Mouse (Mus musculus): ENCODE results near the gene Spsb1. TPM values are rescaled to one million over a fixed set of nuclear protein-coding genes. Genes with fewer than 3 reads are reported as not detected.

Spsb1 gene
- polyA plus RNA-seq, 2 experiments, result 0.23 to 0.46 TPM

- H3K4me1 ChIP-seq (replicated peaks; ENCODE audit: control insufficient read depth in 2 of 2, insufficient read depth in 2 of 2, low read length in 1 of 2), result no peaks in the 10 kb centered on the region
- no peak overlapping the region for H3K4me3 ChIP-seq (ENCODE audit: insufficient read depth in 1 of 2, low read depth in 2 of 2, low read length in 2 of 2)
- no peak overlapping the region for H3K4me2 ChIP-seq (ENCODE audit: low read depth)
- TF ChIP-seq CTCF (IDR thresholded peaks at IDR 0.05; ENCODE audit: low read depth) (no peak), EP300 (IDR thresholded peaks at IDR 0.05; ENCODE audit: low read depth) (no peak)
- no peak overlapping the region for H3K27ac ChIP-seq
- no peaks in the 10 kb centered on the region for H3K27me3 ChIP-seq (ENCODE audit: control insufficient read depth, insufficient read depth, low read length)
- DNase-seq (ENCODE audit: low read depth in 3 of 3, low spot score in 3 of 3), result no peak
- H3K36me3 ChIP-seq (replicated peaks; ENCODE audit: control insufficient read depth, insufficient read depth, low read depth), result no peaks in the 10 kb centered on the region
- H3K9ac ChIP-seq (replicated peaks), result no peak overlapping the region
- ATAC-seq (ENCODE audit: insufficient read depth), result no peak
- H3K9me3 ChIP-seq (ENCODE audit: control insufficient read depth, low read length), result no peaks in the 10 kb centered on the region
- WGBS (ENCODE audit: insufficient replicate concordance), result 57% methylated on average over 6 of the region's 6 CpGs
Observed at GRCm38 (mm10) chr4:149876761-149877160, 78.1 kb downstream of the Spsb1 start.

- H3K4me3 ChIP-seq (ENCODE audit: insufficient read depth in 1 of 2, low read depth in 2 of 2, low read length in 2 of 2), result no peak overlapping the region
- DNase-seq (ENCODE audit: low read depth in 3 of 3, low spot score in 3 of 3), result no peak
- H3K9ac ChIP-seq (replicated peaks), result no peak overlapping the region
- no peak for ATAC-seq (ENCODE audit: insufficient read depth)
- no peaks in the 10 kb centered on the region for H3K9me3 ChIP-seq (ENCODE audit: control insufficient read depth, low read length)
- TF ChIP-seq EP300 (IDR thresholded peaks at IDR 0.05; ENCODE audit: low read depth), result no peak
- TF ChIP-seq CTCF (IDR thresholded peaks at IDR 0.05; ENCODE audit: low read depth), result no peak
- H3K4me1 ChIP-seq (replicated peaks; ENCODE audit: control insufficient read depth in 2 of 2, insufficient read depth in 2 of 2, low read length in 1 of 2), result no peaks in the 10 kb centered on the region; a peak in 1 of 4 replicates
- no peak overlapping the region for H3K4me2 ChIP-seq (ENCODE audit: low read depth)
- WGBS (ENCODE audit: insufficient replicate concordance), result 57% methylated on average over 8 of the region's 8 CpGs
- H3K36me3 ChIP-seq (replicated peaks; ENCODE audit: control insufficient read depth, insufficient read depth, low read depth), result no peaks in the 10 kb centered on the region
- H3K27ac ChIP-seq, result no peak overlapping the region
- no peaks in the 10 kb centered on the region for H3K27me3 ChIP-seq (ENCODE audit: control insufficient read depth, insufficient read depth, low read length)
Observed at GRCm38 (mm10) chr4:149875986-149876501, 78.8 kb downstream of the Spsb1 start.

- Histone ChIP-seq H3K4me1 (replicated peaks; ENCODE audit: control insufficient read depth in 2 of 2, insufficient read depth in 2 of 2, low read length in 1 of 2) (no peaks in the 10 kb centered on the region; a peak in 1 of 4 replicates), H3K9me3 (ENCODE audit: control insufficient read depth, low read length) (no peaks in the 10 kb centered on the region), H3K4me3 (ENCODE audit: insufficient read depth in 1 of 2, low read depth in 2 of 2, low read length in 2 of 2) (no peak overlapping the region), H3K4me2 (ENCODE audit: low read depth) (no peak overlapping the region), H3K27me3 (ENCODE audit: control insufficient read depth, insufficient read depth, low read length) (no peaks in the 10 kb centered on the region), H3K36me3 (replicated peaks; ENCODE audit: control insufficient read depth, insufficient read depth, low read depth) (no peaks in the 10 kb centered on the region), H3K9ac (replicated peaks) (no peak overlapping the region), H3K27ac (no peak overlapping the region)
- no peak for ATAC-seq (ENCODE audit: insufficient read depth)
- 23% methylated on average over 6 of the region's 6 CpGs for whole genome bisulfite sequencing (ENCODE audit: insufficient replicate concordance)
- no peak for DNase-seq (ENCODE audit: low read depth in 3 of 3, low spot score in 3 of 3)
- no peak for TF ChIP-seq CTCF (IDR thresholded peaks at IDR 0.05; ENCODE audit: low read depth)
- TF ChIP-seq EP300 (IDR thresholded peaks at IDR 0.05; ENCODE audit: low read depth), result no peak
Observed at GRCm38 (mm10) chr4:149875296-149875695, 79.5 kb downstream of the Spsb1 start.

GRCm38 (mm10) chr4:149872236-149872635 lies 82.6 kb downstream of the Spsb1 start:
- no peaks in the 10 kb centered on the region for H3K9me3 ChIP-seq (ENCODE audit: control insufficient read depth, low read length)
- H3K36me3 ChIP-seq (replicated peaks; ENCODE audit: control insufficient read depth, insufficient read depth, low read depth), result no peaks in the 10 kb centered on the region
- H3K27ac ChIP-seq, result no peak overlapping the region
- no peak for TF ChIP-seq CTCF (IDR thresholded peaks at IDR 0.05; ENCODE audit: low read depth)
- TF ChIP-seq EP300 (IDR thresholded peaks at IDR 0.05; ENCODE audit: low read depth), result no peak
- H3K4me3 ChIP-seq (ENCODE audit: insufficient read depth in 1 of 2, low read depth in 2 of 2, low read length in 2 of 2), result no peak overlapping the region
- WGBS (ENCODE audit: insufficient replicate concordance), result 33% methylated on average over 6 of the region's 6 CpGs
- H3K27me3 ChIP-seq (ENCODE audit: control insufficient read depth, insufficient read depth, low read length), result no peaks in the 10 kb centered on the region
- H3K4me2 ChIP-seq (ENCODE audit: low read depth), result no peak overlapping the region
- no peaks in the 10 kb centered on the region; a peak in 1 of 4 replicates for H3K4me1 ChIP-seq (replicated peaks; ENCODE audit: control insufficient read depth in 2 of 2, insufficient read depth in 2 of 2, low read length in 1 of 2)
- no peak overlapping the region for H3K9ac ChIP-seq (replicated peaks)
- no peak for ATAC-seq (ENCODE audit: insufficient read depth)
- DNase-seq (ENCODE audit: low read depth in 3 of 3, low spot score in 3 of 3), result no peak

GRCm38 (mm10) chr4:149871582-149871981 lies 83.3 kb downstream of the Spsb1 start:
- H3K9ac ChIP-seq (replicated peaks), result no peak overlapping the region
- TF ChIP-seq CTCF (IDR thresholded peaks at IDR 0.05; ENCODE audit: low read depth) (no peak), EP300 (IDR thresholded peaks at IDR 0.05; ENCODE audit: low read depth) (no peak)
- no peaks in the 10 kb centered on the region for H3K27me3 ChIP-seq (ENCODE audit: control insufficient read depth, insufficient read depth, low read length)
- H3K9me3 ChIP-seq (ENCODE audit: control insufficient read depth, low read length), result no peaks in the 10 kb centered on the region
- no peak overlapping the region for H3K27ac ChIP-seq
- no peak for DNase-seq (ENCODE audit: low read depth in 3 of 3, low spot score in 3 of 3)
- no peak for ATAC-seq (ENCODE audit: insufficient read depth)
- H3K4me2 ChIP-seq (ENCODE audit: low read depth), result no peak overlapping the region
- 22% methylated on average over 7 of the region's 7 CpGs for WGBS (ENCODE audit: insufficient replicate concordance)
- no peak overlapping the region for H3K4me3 ChIP-seq (ENCODE audit: insufficient read depth in 1 of 2, low read depth in 2 of 2, low read length in 2 of 2)
- no peaks in the 10 kb centered on the region for H3K36me3 ChIP-seq (replicated peaks; ENCODE audit: control insufficient read depth, insufficient read depth, low read depth)
- H3K4me1 ChIP-seq (replicated peaks; ENCODE audit: control insufficient read depth in 2 of 2, insufficient read depth in 2 of 2, low read length in 1 of 2), result no peaks in the 10 kb centered on the region; a peak in 1 of 4 replicates

Measured in liver, embryonic 14.5 days (tissue).